Mouse (Mus musculus) G1E (cell line): Measurements from ENCODE around the gene Pum2.

ENCODE experiments used
- CTCF ChIP-seq: IDR thresholded peaks from 2 replicates; pipeline ENCODE4 v1.5.1; 2012; ENCODE audit warnings: low read depth, low read length, inconsistent platforms, mixed read lengths
- GATA1 ChIP-seq: IDR thresholded peaks from 2 replicates; pipeline ENCODE4 v1.6.1; 2012; ENCODE audit warnings: borderline replicate concordance, low read length, inconsistent platforms, mixed read lengths
- GATA2 ChIP-seq: IDR thresholded peaks from 2 replicates; pipeline ENCODE4 v1.6.1; 2012; ENCODE audit warnings: low read depth, low read length, inconsistent platforms, borderline replicate concordance
- POLR2AphosphoS5 ChIP-seq: IDR thresholded peaks from 2 replicates; pipeline ENCODE4 v1.6.1; 2012; ENCODE audit warnings: low read depth, low read length, inconsistent platforms; ENCODE audit not compliant: insufficient replicate concordance
- TAL1 ChIP-seq: conservative IDR thresholded peaks from 2 replicates; pipeline ENCODE4 v1.6.1; 2012; ENCODE audit warnings: low read depth, low read length, inconsistent platforms, mixed read lengths

DNA sequence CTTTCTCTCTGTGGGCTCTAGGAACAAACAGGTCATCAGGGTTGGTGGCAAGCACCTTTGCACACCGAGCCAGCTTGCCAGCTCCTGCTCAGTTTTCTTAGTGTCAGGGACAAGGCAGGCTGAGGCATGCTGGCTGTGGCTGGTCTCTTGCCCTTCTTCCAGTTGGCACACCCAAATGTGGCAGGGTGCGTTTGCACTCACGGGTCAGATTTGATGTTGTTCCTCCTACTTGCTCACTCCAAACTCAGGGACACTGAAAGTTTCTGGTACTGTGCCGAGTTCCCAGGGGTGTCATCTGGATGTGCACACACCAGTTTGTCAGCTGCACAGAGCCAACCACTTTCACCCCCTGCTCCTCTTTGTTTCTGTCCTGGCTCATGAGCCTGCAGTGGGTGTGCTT lies 17.3 kb upstream of the Pum2 start:
- no peak for TF ChIP-seq CTCF
- no peak for TF ChIP-seq TAL1
- TF ChIP-seq POLR2AphosphoS5: no peak
- TF ChIP-seq GATA2: no peak
- no peak for TF ChIP-seq GATA1
